Mouse (Mus musculus) liver, embryonic 16.5 days (tissue): Measurements from ENCODE around the gene Tedc2. TPM values are rescaled to one million over a fixed set of nuclear protein-coding genes. Genes with fewer than 3 reads are reported as not detected.

Experiments used
- ATAC-seq: fragments of 200-750 bp; cut with Nextera tagmentation; 2 replicates; pipeline ENCODE4 v1.8.0; 2017; ENCODE audit warnings: low read depth, mild to moderate bottlenecking, moderate number of reproducible peaks, moderate library complexity
- H3K27ac ChIP-seq: fragments of 300-500 bp; sonication (generic); 2 replicates; pipeline ENCODE4 v1.5.1; 2014; ENCODE audit warnings: mild to moderate bottlenecking, low read length
- H3K27me3 ChIP-seq: fragments of 300-500 bp; sonication (generic); 2 replicates; pipeline ENCODE4 v1.6.1; 2014; ENCODE audit warnings: low read depth, low read length, mixed read lengths; ENCODE audit not compliant: control insufficient read depth, insufficient read depth
- H3K36me3 ChIP-seq: fragments of 300-500 bp; sonication (generic); 2 replicates; pipeline ENCODE4 v1.6.1; 2014; ENCODE audit warnings: mild to moderate bottlenecking; ENCODE audit not compliant: control insufficient read depth, insufficient read depth
- H3K4me1 ChIP-seq: fragments of 300-500 bp; sonication (generic); 2 replicates; pipeline ENCODE4 v1.6.1; 2014; ENCODE audit warnings: low read depth, low read length, mixed read lengths; ENCODE audit not compliant: control insufficient read depth
- H3K4me2 ChIP-seq: fragments of 300-500 bp; sonication (generic); 2 replicates; pipeline ENCODE4 v1.6.1; 2014; ENCODE audit warnings: low read depth, low read length, mixed read lengths
- H3K4me3 ChIP-seq: fragments of 300-500 bp; sonication (generic); 2 replicates; pipeline ENCODE4 v1.5.1; 2014; ENCODE audit warnings: low read depth, mild to moderate bottlenecking, low read length
- H3K9ac ChIP-seq: fragments of 300-500 bp; sonication (generic); 2 replicates; pipeline ENCODE4 v1.6.1; 2014; ENCODE audit warnings: low read depth, low read length
- H3K9me3 ChIP-seq: fragments of 300-500 bp; sonication (generic); replicated peaks from 2 replicates; pipeline ENCODE4 v1.6.1; 2016; ENCODE audit warnings: low read length; ENCODE audit not compliant: control insufficient read depth
- WGBS: fragments of 180-500 bp; shearing (Covaris S2); extraction: QIAGEN DNeasy Blood & Tissue Kit; methylation state at CpG from one replicate; pipeline ENCODE4 v1.1.7; 2014; ENCODE audit not compliant: insufficient replicate concordance; 5-methylcytosine and 5-hydroxymethylcytosine counted together
- polyA plus RNA-seq: library from polyadenylated mRNA; unstranded; fragments of >200 nt; fragmentation: Nextera tagmentation; extraction: Ambion mirVana; gene quantifications from 2 replicates; pipeline ENCODE4 v1.2.1, GENCODE M21; 2015

The Tedc2 gene
- polyA plus RNA-seq, 1 experiment from 2014 or later = 7.4 TPM

DNA sequence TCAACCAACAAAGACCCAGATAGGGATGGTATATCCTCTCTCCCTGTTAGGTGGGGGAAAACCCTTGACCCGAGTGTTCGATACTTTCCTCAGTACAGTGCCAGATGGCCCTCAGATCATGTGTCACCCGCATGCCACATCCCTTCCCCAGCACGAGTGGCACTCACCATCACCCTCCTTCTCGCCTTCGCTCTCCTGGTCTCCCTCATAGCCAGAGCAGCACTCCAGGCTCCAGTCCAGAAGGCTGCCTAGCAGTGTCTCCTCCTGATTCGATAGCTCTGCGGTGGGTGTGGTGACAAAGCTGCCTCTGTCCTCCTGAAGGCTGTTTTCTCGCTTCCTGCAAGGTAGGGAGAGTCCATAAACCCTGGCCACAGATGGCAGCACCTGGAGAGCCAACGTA lies 4.1 kb upstream of the Tedc2 start:
- no peaks in the 10 kb centered on the region for H3K27me3 ChIP-seq
- peaks cover 52% of the 10 kb centered on the region for H3K4me1 ChIP-seq
- H3K4me3 ChIP-seq = no peak overlapping the region
- no peak overlapping the region for H3K27ac ChIP-seq
- H3K36me3 ChIP-seq = peaks cover 72% of the 10 kb centered on the region
- no peak for ATAC-seq
- 89% methylated on average over 10 of the region's 10 CpGs for WGBS
- H3K4me2 ChIP-seq = no peak overlapping the region
- H3K9me3 ChIP-seq = no peaks in the 10 kb centered on the region
- no peak overlapping the region for H3K9ac ChIP-seq

DNA sequence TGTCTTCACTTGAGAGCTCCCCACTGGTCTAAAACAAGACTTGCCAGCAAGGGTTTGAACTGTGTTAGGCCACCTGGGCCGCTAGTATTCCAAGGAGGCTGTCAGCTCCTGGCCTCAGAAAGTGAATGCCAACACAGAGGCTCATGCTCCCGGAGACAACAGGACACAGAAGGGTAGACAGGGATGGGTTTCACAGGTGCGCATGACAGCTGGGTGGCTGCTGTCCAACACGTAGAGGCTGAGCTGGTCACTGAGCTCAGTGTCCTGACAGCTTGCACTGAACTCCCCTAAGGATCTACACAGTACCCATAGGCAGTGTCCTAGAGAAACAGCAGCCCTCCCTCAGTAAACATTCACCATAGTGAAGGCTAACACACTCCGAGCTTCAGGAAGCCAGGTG lies 2.9 kb upstream of the Tedc2 start:
- Histone ChIP-seq H3K27me3 (no peaks in the 10 kb centered on the region), H3K4me3 (no peak overlapping the region), H3K4me2 (no peak overlapping the region), H3K27ac (peak overlapping the region; percentile 15; the same call in 1 of the 2 replicates), H3K4me1 (peaks cover 62% of the 10 kb centered on the region), H3K9ac (no peak overlapping the region), H3K9me3 (no peaks in the 10 kb centered on the region), H3K36me3 (peaks cover 61% of the 10 kb centered on the region)
- no peak for ATAC-seq
- WGBS = 90% methylated on average over 5 of the region's 5 CpGs

- H3K9ac ChIP-seq = no peak overlapping the region
- no peak overlapping the region; the same call in 1 of the 2 replicates for H3K27ac ChIP-seq
- H3K36me3 ChIP-seq = peaks cover 57% of the 10 kb centered on the region
- no peaks in the 10 kb centered on the region for H3K27me3 ChIP-seq
- no peaks in the 10 kb centered on the region for H3K9me3 ChIP-seq
- ATAC-seq = no peak
- peaks cover 56% of the 10 kb centered on the region for H3K4me1 ChIP-seq
- H3K4me3 ChIP-seq = no peak overlapping the region
- 74% methylated on average over 6 of the region's 6 CpGs for WGBS
- H3K4me2 ChIP-seq = no peak overlapping the region
Measured at GRCm38 (mm10) chr17:24222653-24223052, 2.0 kb upstream of the Tedc2 start.

GRCm38 (mm10) chr17:24216836-24217235 lies 3.8 kb downstream of the Tedc2 start:
- H3K9ac ChIP-seq = no peak overlapping the region
- 72% methylated on average over 4 of the region's 4 CpGs for WGBS
- H3K4me3 ChIP-seq = no peak overlapping the region
- ATAC-seq = no peak
- H3K9me3 ChIP-seq = no peaks in the 10 kb centered on the region
- H3K27me3 ChIP-seq = peaks cover 8% of the 10 kb centered on the region
- H3K36me3 ChIP-seq = peaks cover 29% of the 10 kb centered on the region
- no peak overlapping the region for H3K4me2 ChIP-seq
- H3K27ac ChIP-seq = no peak overlapping the region
- H3K4me1 ChIP-seq = peaks cover 36% of the 10 kb centered on the region

GRCm38 (mm10) chr17:24213186-24213585 lies 7.5 kb downstream of the Tedc2 start:
- Histone ChIP-seq H3K4me3 (no peak overlapping the region), H3K27me3 (peaks cover 18% of the 10 kb centered on the region), H3K4me2 (no peak overlapping the region), H3K9ac (no peak overlapping the region), H3K4me1 (peaks cover 45% of the 10 kb centered on the region), H3K9me3 (no peaks in the 10 kb centered on the region), H3K36me3 (peaks cover 25% of the 10 kb centered on the region), H3K27ac (no peak overlapping the region)
- WGBS = 62% methylated on average over 6 of the region's 6 CpGs
- no peak for ATAC-seq

- Histone ChIP-seq H3K36me3 (peaks cover 24% of the 10 kb centered on the region), H3K9me3 (no peaks in the 10 kb centered on the region), H3K4me2 (peak overlapping the region; percentile 83), H3K27me3 (peaks cover 18% of the 10 kb centered on the region), H3K4me3 (peak overlapping the region; percentile 58), H3K27ac (no peak overlapping the region), H3K4me1 (peaks cover 51% of the 10 kb centered on the region), H3K9ac (no peak overlapping the region; the same call in 1 of the 2 replicates)
- ATAC-seq = no peak
- 32% methylated on average over 5 of the region's 5 CpGs for WGBS
Measured at GRCm38 (mm10) chr17:24212441-24213018, 8.1 kb downstream of the Tedc2 start.

DNA sequence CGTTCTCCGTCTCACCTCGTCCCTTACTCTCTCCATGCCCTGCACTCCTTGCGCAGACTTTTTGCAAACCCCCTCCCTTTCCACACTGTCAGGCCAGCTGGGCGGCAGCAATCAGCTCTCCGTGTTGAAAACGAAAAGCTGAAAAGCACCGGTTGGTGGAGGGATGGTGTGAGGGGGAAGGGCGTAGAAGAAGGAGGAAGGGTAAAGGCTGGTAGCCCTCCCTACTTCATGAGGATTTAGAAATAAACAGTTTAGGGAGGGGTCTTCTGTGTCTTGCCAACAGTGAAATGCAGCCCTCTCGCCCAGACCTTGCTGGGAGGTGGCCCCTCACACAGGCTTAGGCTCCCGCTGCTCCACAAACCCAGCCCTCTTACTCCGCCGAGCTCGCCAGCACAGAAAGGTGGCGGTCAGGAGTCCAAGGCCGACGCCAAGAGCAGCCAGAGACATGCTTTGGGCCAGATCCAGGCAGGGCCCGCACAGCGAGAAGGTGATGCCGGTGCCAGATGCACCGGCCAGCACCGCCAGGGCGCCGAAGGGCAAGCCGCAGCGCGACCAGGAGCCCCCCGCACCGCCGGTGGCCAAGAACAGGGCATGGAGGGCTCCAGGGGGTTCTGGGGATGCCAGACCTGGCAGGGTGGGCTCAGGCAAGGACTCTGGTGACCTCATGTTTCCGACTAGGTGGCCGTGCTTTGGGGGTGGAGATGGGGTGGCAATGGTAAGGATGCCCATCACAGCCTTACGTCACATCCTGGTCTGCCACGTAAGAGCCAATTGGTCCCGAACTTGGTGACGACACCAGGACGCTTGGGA lies 8.8 kb downstream of the Tedc2 start:
- Histone ChIP-seq H3K9ac (peak overlapping the region; percentile 69), H3K4me3 (peak overlapping the region; percentile 58), H3K27ac (0 out of 2 replicates have a peak overlapping the region, but pooled peaks have one; percentile 14), H3K4me1 (peaks cover 58% of the 10 kb centered on the region), H3K4me2 (peak overlapping the region; percentile 83), H3K27me3 (peaks cover 20% of the 10 kb centered on the region), H3K36me3 (peaks cover 18% of the 10 kb centered on the region), H3K9me3 (no peaks in the 10 kb centered on the region)
- 5% methylated on average over 37 of the region's 37 CpGs for WGBS
- no peak for ATAC-seq

GRCm38 (mm10) chr17:24210591-24210990 lies 10.1 kb downstream of the Tedc2 start:
- H3K36me3 ChIP-seq = peaks cover 6% of the 10 kb centered on the region
- no peak overlapping the region for H3K9ac ChIP-seq
- 65% methylated on average over 3 of the region's 3 CpGs for WGBS
- H3K4me2 ChIP-seq = no peak overlapping the region
- H3K4me3 ChIP-seq = no peak overlapping the region
- no peaks in the 10 kb centered on the region for H3K9me3 ChIP-seq
- no peak overlapping the region for H3K27ac ChIP-seq
- no peak for ATAC-seq
- peaks cover 71% of the 10 kb centered on the region for H3K4me1 ChIP-seq
- H3K27me3 ChIP-seq = peaks cover 20% of the 10 kb centered on the region

DNA sequence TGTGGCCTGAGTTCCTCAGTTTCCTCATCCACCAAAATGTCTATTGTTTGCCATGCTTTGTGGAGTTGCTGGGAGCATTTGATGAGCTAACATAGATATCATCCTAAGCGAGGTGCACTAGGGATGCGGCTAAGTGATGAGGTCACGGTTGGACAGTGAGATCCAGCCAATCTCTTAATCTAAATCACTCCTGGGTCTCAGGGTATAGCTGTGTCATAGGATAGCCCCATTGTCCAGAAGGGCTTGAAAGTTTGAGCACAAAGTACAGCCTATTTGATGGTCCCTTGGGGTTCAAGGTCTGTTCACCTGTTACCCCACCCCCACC lies 10.8 kb downstream of the Tedc2 start:
- peak overlapping the region; percentile 100 for H3K4me2 ChIP-seq
- peaks cover 20% of the 10 kb centered on the region for H3K27me3 ChIP-seq
- H3K9ac ChIP-seq = peak overlapping the region; percentile 75
- no peaks in the 10 kb centered on the region for H3K36me3 ChIP-seq
- no peaks in the 10 kb centered on the region for H3K9me3 ChIP-seq
- WGBS = 58% methylated on average over 3 of the region's 3 CpGs
- no peak for ATAC-seq
- H3K4me1 ChIP-seq = peaks cover 74% of the 10 kb centered on the region
- peak overlapping the region; percentile 97 for H3K27ac ChIP-seq
- peak overlapping the region; percentile 58; the same call in 1 of the 2 replicates for H3K4me3 ChIP-seq
